Mouse (Mus musculus): ENCODE measurements around the gene Obscn. TPM values are rescaled to one million over a fixed set of nuclear protein-coding genes. Genes with fewer than 3 reads are reported as not detected.
"Not testable (repeated sequence)": the region's sequence is repeated elsewhere in the genome, so short reads cannot be mapped to it uniquely, and the experiment has no call there.

The Obscn gene
- polyA plus RNA-seq, 1 experiment from 2014 or later: 0.31 TPM

DNA sequence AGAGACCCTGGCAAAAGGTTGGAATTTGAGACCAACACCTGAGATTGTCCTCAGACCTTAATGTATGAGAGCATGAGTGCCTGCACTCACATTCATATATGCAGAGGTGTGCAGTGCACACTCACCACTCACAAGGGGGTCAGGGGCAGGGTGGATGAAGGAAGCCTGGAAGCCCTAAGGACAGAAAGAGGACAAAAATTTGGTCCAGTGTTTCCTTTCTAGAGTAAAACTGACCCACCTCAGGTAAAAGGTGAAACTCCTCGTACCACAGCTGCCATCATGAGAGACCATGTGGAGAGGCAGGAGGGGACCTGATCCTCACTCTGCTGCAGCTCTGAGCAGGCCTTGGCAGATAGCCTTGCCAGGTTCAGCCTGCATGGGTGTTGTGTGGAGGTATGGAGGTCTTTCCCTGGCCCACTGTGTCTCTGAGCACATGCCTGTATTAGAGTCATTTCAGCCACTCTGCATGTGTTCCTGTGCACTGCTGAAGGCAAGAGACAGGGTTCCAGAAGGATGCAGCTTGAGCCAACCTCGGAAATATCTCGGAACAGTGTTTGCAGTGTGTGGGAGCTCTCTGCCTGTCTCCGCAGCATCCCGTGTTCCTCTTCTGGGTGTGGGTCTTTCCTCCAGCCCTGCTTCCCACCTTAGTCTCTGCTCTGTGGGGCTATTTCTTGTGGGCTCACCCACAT lies 178.8 kb downstream of the Obscn start:
- Histone ChIP-seq H3K9ac (replicated peaks) (peak overlapping the region; percentile 99), H3K9me3 (ENCODE audit: low read length) (no peaks in the 10 kb centered on the region), H3K4me3 (ENCODE audit: low read depth, low read length) (peak overlapping the region; percentile 89), H3K36me3 (replicated peaks; ENCODE audit: insufficient read depth, low read length) (peaks cover 19% of the 10 kb centered on the region), H3K27me3 (ENCODE audit: insufficient read depth, low read length) (peaks cover 4% of the 10 kb centered on the region; the same call in 1 of the 2 replicates), H3K4me2 (ENCODE audit: low read depth, low read length) (peak overlapping the region; percentile 84), H3K27ac (ENCODE audit: low read depth) (peak overlapping the region; percentile 99; the same call in 1 of the 2 replicates), H3K4me1 (ENCODE audit: insufficient read depth) (peaks cover 32% of the 10 kb centered on the region)
- WGBS (ENCODE audit: insufficient replicate concordance): 87% methylated on average over 5 of the region's 5 CpGs
- TF ChIP-seq CTCF (IDR thresholded peaks at IDR 0.05; ENCODE audit: low read depth): no peak
- ATAC-seq (no peak), DNase-seq (no peak)

DNA sequence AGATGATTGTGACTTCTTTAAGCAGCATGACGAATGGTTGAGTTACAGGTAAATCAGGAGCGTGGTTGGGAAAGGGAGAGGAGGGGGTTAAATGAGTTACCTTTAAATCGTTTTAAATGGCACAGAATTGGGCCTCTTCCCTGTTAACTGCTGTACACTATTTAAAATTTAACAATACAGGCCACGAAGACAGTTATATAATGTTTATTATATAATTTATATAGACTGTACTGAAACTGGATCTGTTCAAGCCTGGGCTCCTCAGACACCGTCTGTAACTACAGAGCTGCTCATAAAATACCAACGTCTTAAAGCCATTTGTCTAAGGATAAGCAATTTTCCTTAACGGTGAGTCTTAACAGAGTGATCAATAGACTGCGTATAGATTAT lies 180.3 kb downstream of the Obscn start:
- DNase-seq (no peak), ATAC-seq (no peak)
- Histone ChIP-seq H3K9ac (replicated peaks) (peak overlapping the region; percentile 99), H3K36me3 (replicated peaks; ENCODE audit: insufficient read depth, low read length) (peaks cover 19% of the 10 kb centered on the region), H3K27me3 (ENCODE audit: insufficient read depth, low read length) (no peaks in the 10 kb centered on the region; the same call in 1 of the 2 replicates), H3K9me3 (ENCODE audit: low read length) (no peaks in the 10 kb centered on the region), H3K4me1 (ENCODE audit: insufficient read depth) (peaks cover 32% of the 10 kb centered on the region), H3K27ac (ENCODE audit: low read depth) (peak overlapping the region; percentile 99), H3K4me2 (ENCODE audit: low read depth, low read length) (peak overlapping the region; percentile 84), H3K4me3 (ENCODE audit: low read depth, low read length) (peak overlapping the region; percentile 89)
- WGBS (ENCODE audit: insufficient replicate concordance): 32% methylated on average over 8 of the region's 8 CpGs
- no peak for TF ChIP-seq CTCF (IDR thresholded peaks at IDR 0.05; ENCODE audit: low read depth)

DNA sequence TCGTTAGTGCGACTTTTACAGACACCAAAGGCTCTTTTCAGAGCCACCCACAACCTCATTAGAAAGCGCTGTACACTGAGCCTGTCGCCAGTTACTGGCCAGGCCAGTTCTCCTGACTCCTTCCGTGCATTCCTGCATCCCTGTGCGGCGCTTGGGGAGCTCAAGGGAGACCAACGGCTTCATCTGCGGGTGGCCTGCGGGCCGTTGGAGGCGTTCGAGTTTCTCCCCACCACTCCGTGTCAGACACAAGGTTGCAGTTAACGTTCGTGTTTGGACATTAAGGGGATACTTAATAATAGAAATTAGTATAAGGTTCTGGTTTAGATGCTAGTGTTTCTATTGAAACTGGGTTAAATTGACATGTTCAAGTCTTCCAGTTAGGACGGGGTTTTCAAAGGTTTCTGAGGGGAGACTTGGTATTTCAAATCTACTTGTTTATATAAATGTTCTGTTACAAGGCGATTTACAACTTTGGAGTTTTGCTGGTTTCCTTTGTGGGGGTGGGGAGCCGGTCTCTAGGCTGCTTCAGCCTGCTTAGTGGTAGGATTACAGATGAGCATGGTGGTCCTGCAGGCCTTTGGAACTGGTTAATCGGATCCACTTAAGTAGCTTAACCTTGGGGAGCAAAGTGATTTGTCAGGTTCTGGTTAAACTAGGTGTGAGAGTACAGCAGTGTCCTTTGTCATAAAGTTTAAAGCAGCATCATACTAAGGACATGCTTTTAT lies 180.9 kb downstream of the Obscn start:
- no peak for DNase-seq
- H3K27me3 ChIP-seq (ENCODE audit: insufficient read depth, low read length): peaks cover 1% of the 10 kb centered on the region
- H3K27ac ChIP-seq (ENCODE audit: low read depth): peak overlapping the region; percentile 99
- peak overlapping the region; percentile 89 for H3K4me3 ChIP-seq (ENCODE audit: low read depth, low read length)
- TF ChIP-seq CTCF (IDR thresholded peaks at IDR 0.05; ENCODE audit: low read depth) (no peak; the same call in none of the 2 replicates), EP300 (IDR thresholded peaks at IDR 0.05; ENCODE audit: low read depth) (no peak)
- H3K36me3 ChIP-seq (replicated peaks; ENCODE audit: insufficient read depth, low read length): peaks cover 19% of the 10 kb centered on the region
- H3K9me3 ChIP-seq (ENCODE audit: low read length): no peaks in the 10 kb centered on the region
- peak overlapping the region; percentile 99 for H3K9ac ChIP-seq (replicated peaks)
- H3K4me2 ChIP-seq (ENCODE audit: low read depth, low read length): peak overlapping the region; percentile 84
- 1% methylated on average over 20 of the region's 20 CpGs for WGBS (ENCODE audit: insufficient replicate concordance)
- ATAC-seq: no peak; the same call in 1 of the 2 replicates
- peaks cover 31% of the 10 kb centered on the region for H3K4me1 ChIP-seq (ENCODE audit: insufficient read depth)

DNA sequence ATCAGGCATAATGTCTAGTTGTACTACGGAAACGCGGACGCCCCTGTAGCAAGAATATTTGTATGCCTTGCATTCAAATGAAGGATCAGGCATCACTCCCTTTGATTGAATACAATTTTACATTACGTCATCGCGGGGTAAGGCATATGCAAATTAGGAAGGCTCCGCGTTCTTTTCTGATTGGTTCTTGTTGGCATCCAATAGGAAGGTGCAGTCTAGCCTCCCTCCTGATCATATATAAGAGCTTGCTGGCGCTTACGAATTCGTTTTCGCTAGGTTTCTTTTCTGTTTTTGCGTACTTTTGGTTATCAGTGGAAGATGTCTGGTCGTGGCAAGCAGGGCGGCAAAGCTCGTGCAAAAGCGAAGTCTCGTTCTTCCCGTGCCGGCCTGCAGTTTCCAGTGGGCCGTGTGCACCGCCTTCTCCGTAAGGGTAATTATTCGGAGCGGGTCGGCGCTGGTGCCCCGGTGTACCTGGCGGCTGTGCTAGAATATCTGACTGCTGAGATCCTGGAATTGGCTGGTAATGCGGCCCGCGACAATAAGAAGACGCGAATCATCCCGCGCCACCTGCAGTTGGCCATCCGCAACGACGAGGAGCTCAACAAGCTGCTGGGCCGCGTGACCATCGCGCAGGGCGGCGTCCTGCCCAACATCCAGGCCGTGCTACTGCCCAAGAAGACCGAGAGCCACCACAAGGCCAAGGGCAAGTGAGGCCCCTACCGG lies 181.6 kb downstream of the Obscn start, which contains the start of the genes Hist3h2a and Trim17:
Gene Hist3h2a (plus strand): TSS at position 266 of the 723 bp plus-strand sequence.
Gene Trim17 (plus strand): TSS at position 266 of the 723 bp plus-strand sequence.
- Histone ChIP-seq H3K36me3 (replicated peaks; ENCODE audit: insufficient read depth, low read length) (peaks cover 19% of the 10 kb centered on the region), H3K9ac (replicated peaks) (peak within 1 kb of the TSS; percentile 99), H3K27ac (ENCODE audit: low read depth) (peak within 1 kb of the TSS; percentile 99), H3K9me3 (ENCODE audit: low read length) (no peaks in the 10 kb centered on the region), H3K4me3 (ENCODE audit: low read depth, low read length) (peak within 1 kb of the TSS; percentile 89), H3K4me2 (ENCODE audit: low read depth, low read length) (peak within 1 kb of the TSS; percentile 84), H3K4me1 (ENCODE audit: insufficient read depth) (peaks cover 29% of the 10 kb centered on the region), H3K27me3 (ENCODE audit: insufficient read depth, low read length) (peaks cover 9% of the 10 kb centered on the region)
- peak; percentile 86 for DNase-seq
- under 1% methylated on average over 46 of the region's 49 CpGs for WGBS (ENCODE audit: insufficient replicate concordance)
- ATAC-seq: peak; percentile 89
- peak; percentile 91 for TF ChIP-seq EP300 (IDR thresholded peaks at IDR 0.05; ENCODE audit: low read depth)
- peak; percentile 75 for TF ChIP-seq CTCF (IDR thresholded peaks at IDR 0.05; ENCODE audit: low read depth)

DNA sequence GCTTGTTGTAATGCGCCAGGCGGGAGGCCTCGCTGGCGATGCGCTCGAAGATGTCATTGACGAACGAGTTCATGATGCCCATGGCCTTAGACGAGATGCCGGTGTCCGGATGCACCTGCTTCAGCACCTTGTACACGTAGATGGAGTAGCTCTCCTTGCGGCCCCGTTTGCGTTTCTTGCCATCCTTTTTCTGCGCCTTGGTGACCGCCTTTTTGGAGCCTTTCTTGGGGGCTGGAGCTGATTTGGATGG lies 182.1 kb downstream of the Obscn start:
- peak; percentile 22 for ATAC-seq
- H3K4me1 ChIP-seq (ENCODE audit: insufficient read depth): peaks cover 33% of the 10 kb centered on the region
- not testable (repeated sequence) for H3K9me3 ChIP-seq (ENCODE audit: low read length); DNase-seq
- H3K27me3 ChIP-seq (ENCODE audit: insufficient read depth, low read length): peaks cover 14% of the 10 kb centered on the region
- WGBS (ENCODE audit: insufficient replicate concordance): 0% methylated on average over 17 of the region's 17 CpGs
- H3K4me3 ChIP-seq (ENCODE audit: low read depth, low read length): peak overlapping the region; percentile 89
- H3K36me3 ChIP-seq (replicated peaks; ENCODE audit: insufficient read depth, low read length): peaks cover 19% of the 10 kb centered on the region
- H3K9ac ChIP-seq (replicated peaks): peak overlapping the region; percentile 66
- peak overlapping the region; percentile 99 for H3K27ac ChIP-seq (ENCODE audit: low read depth)
- H3K4me2 ChIP-seq (ENCODE audit: low read depth, low read length): peak overlapping the region; percentile 84

Data from liver, postnatal 0 days (tissue).